Mouse (Mus musculus): ENCODE data around the gene Oas3. TPM values are rescaled to one million over a fixed set of nuclear protein-coding genes. Genes with fewer than 3 reads are reported as not detected.

Oas3 gene
- polyA plus RNA-seq, 1 experiment: not detected

DNA sequence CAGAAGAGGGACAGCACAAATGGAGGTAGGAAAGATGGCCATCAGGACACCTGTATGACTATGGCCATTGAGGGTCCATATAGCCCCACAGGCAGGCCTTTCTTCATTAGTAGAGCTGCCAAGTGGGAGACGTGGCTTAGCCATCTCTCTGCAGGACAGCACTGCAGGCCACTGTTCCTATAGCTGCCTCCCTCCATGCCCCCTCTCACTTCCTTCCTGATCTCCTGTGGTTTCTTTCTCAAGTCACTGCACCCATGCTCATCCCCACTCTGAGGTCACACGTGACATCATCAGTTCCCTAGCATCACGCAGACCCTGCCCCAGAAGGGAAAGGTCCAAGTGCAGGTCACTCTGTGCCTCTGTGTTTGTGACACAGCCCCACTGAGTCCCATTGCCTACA, 9.6 kb upstream of the Oas3 start:
- Histone ChIP-seq H3K79me3 (ENCODE audit: low read depth) (no peaks in the 10 kb centered on the region), H3K27me3 (ENCODE audit: control insufficient read depth, insufficient read depth, insufficient read length) (peaks cover 18% of the 10 kb centered on the region), H3K79me2 (ENCODE audit: control insufficient read depth, insufficient read depth) (no peaks in the 10 kb centered on the region), H3ac (ENCODE audit: control insufficient read depth, insufficient read length, low read depth) (no peak overlapping the region), H3K4me3 (ENCODE audit: insufficient read depth, poor library complexity, severe bottlenecking) (no peak overlapping the region), H3K36me3 (ENCODE audit: control insufficient read depth, insufficient read depth) (no peaks in the 10 kb centered on the region)
- TF ChIP-seq CTCF (IDR thresholded peaks at IDR 0.05; ENCODE audit: control insufficient read depth, insufficient read depth, insufficient read length) (no peak), FOSL1 (IDR thresholded peaks at IDR 0.05; ENCODE audit: insufficient read depth, low read length, poor library complexity, severe bottlenecking) (no peak), MAX (IDR thresholded peaks at IDR 0.05) (no peak), MYOG (IDR thresholded peaks at IDR 0.05; ENCODE audit: control insufficient read depth, extremely low read depth, insufficient read length) (no peak), USF1 (IDR thresholded peaks at IDR 0.05; ENCODE audit: low read depth) (no peak), CEBPB (IDR thresholded peaks at IDR 0.05; ENCODE audit: low read depth) (no peak), MYOD1 (IDR thresholded peaks at IDR 0.05; ENCODE audit: control insufficient read depth, insufficient read length, low read depth) (no peak)

- Histone ChIP-seq H3ac (ENCODE audit: control insufficient read depth, insufficient read length, low read depth) (no peak overlapping the region), H3K36me3 (ENCODE audit: control insufficient read depth, insufficient read depth) (no peaks in the 10 kb centered on the region), H3K79me2 (ENCODE audit: control insufficient read depth, insufficient read depth) (no peaks in the 10 kb centered on the region), H3K27me3 (ENCODE audit: control insufficient read depth, insufficient read depth, insufficient read length) (peaks cover 12% of the 10 kb centered on the region), H3K4me3 (ENCODE audit: insufficient read depth, poor library complexity, severe bottlenecking) (no peak overlapping the region), H3K79me3 (ENCODE audit: low read depth) (no peaks in the 10 kb centered on the region)
- TF ChIP-seq USF1 (IDR thresholded peaks at IDR 0.05; ENCODE audit: low read depth) (no peak), MAX (IDR thresholded peaks at IDR 0.05) (no peak), FOSL1 (IDR thresholded peaks at IDR 0.05; ENCODE audit: insufficient read depth, low read length, poor library complexity, severe bottlenecking) (no peak), CEBPB (IDR thresholded peaks at IDR 0.05; ENCODE audit: low read depth) (no peak), CTCF (IDR thresholded peaks at IDR 0.05; ENCODE audit: control insufficient read depth, insufficient read depth, insufficient read length) (no peak), MYOD1 (IDR thresholded peaks at IDR 0.05; ENCODE audit: control insufficient read depth, insufficient read length, low read depth) (no peak), MYOG (IDR thresholded peaks at IDR 0.05; ENCODE audit: control insufficient read depth, extremely low read depth, insufficient read length) (no peak)
Measured at GRCm38 (mm10) chr5:120782446-120782845, 5.0 kb upstream of the Oas3 start.

DNA sequence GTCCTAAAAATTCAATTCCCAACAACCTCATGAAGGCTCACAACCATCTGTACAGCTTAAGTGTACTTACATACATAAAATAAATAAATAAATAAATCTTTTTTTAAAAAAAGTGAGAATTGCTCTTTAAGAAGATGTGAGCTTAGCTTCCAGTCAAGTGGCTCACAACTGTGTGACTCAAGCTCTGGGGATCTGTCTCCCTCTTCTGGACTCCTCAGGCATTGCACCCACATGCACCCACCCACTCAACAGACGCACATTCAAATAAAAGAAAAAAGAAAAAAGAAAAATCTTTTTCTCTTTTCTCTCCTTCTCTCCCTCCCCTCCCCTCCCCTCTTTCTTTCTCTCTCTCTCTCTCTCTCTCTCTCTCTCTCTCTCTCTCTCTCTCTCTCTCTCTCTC, 4.2 kb upstream of the Oas3 start:
- Histone ChIP-seq H3K36me3 (ENCODE audit: control insufficient read depth, insufficient read depth) (no peaks in the 10 kb centered on the region), H3K4me3 (ENCODE audit: insufficient read depth, poor library complexity, severe bottlenecking) (no peak overlapping the region), H3ac (ENCODE audit: control insufficient read depth, insufficient read length, low read depth) (no peak overlapping the region), H3K79me3 (ENCODE audit: low read depth) (no peaks in the 10 kb centered on the region), H3K79me2 (ENCODE audit: control insufficient read depth, insufficient read depth) (no peaks in the 10 kb centered on the region), H3K27me3 (ENCODE audit: control insufficient read depth, insufficient read depth, insufficient read length) (peaks cover 6% of the 10 kb centered on the region)
- TF ChIP-seq MYOG (IDR thresholded peaks at IDR 0.05; ENCODE audit: control insufficient read depth, extremely low read depth, insufficient read length) (no peak), CTCF (IDR thresholded peaks at IDR 0.05; ENCODE audit: control insufficient read depth, insufficient read depth, insufficient read length) (no peak), CEBPB (IDR thresholded peaks at IDR 0.05; ENCODE audit: low read depth) (no peak), MYOD1 (IDR thresholded peaks at IDR 0.05; ENCODE audit: control insufficient read depth, insufficient read length, low read depth) (no peak), USF1 (IDR thresholded peaks at IDR 0.05; ENCODE audit: low read depth) (no peak), FOSL1 (IDR thresholded peaks at IDR 0.05; ENCODE audit: insufficient read depth, low read length, poor library complexity, severe bottlenecking) (no peak), MAX (IDR thresholded peaks at IDR 0.05) (no peak)

GRCm38 (mm10) chr5:120779922-120780321, 2.5 kb upstream of the Oas3 start:
- Histone ChIP-seq H3K36me3 (ENCODE audit: control insufficient read depth, insufficient read depth) (no peaks in the 10 kb centered on the region), H3K4me3 (ENCODE audit: insufficient read depth, poor library complexity, severe bottlenecking) (no peak overlapping the region), H3K79me3 (ENCODE audit: low read depth) (no peaks in the 10 kb centered on the region), H3K27me3 (ENCODE audit: control insufficient read depth, insufficient read depth, insufficient read length) (peaks cover 6% of the 10 kb centered on the region), H3K79me2 (ENCODE audit: control insufficient read depth, insufficient read depth) (no peaks in the 10 kb centered on the region), H3ac (ENCODE audit: control insufficient read depth, insufficient read length, low read depth) (no peak overlapping the region)
- TF ChIP-seq MYOD1 (IDR thresholded peaks at IDR 0.05; ENCODE audit: control insufficient read depth, insufficient read length, low read depth): no peak
- no peak for TF ChIP-seq FOSL1 (IDR thresholded peaks at IDR 0.05; ENCODE audit: insufficient read depth, low read length, poor library complexity, severe bottlenecking)
- no peak for TF ChIP-seq CTCF (IDR thresholded peaks at IDR 0.05; ENCODE audit: control insufficient read depth, insufficient read depth, insufficient read length)
- TF ChIP-seq CEBPB (IDR thresholded peaks at IDR 0.05; ENCODE audit: low read depth): no peak

GRCm38 (mm10) chr5:120778941-120779340, 1.5 kb upstream of the Oas3 start:
- no peaks in the 10 kb centered on the region for H3K36me3 ChIP-seq (ENCODE audit: control insufficient read depth, insufficient read depth)
- TF ChIP-seq CTCF (IDR thresholded peaks at IDR 0.05; ENCODE audit: control insufficient read depth, insufficient read depth, insufficient read length) (no peak), MYOD1 (IDR thresholded peaks at IDR 0.05; ENCODE audit: control insufficient read depth, insufficient read length, low read depth) (no peak), USF1 (IDR thresholded peaks at IDR 0.05; ENCODE audit: low read depth) (no peak)
- no peak overlapping the region for H3ac ChIP-seq (ENCODE audit: control insufficient read depth, insufficient read length, low read depth)
- H3K79me3 ChIP-seq (ENCODE audit: low read depth): no peaks in the 10 kb centered on the region
- no peaks in the 10 kb centered on the region for H3K79me2 ChIP-seq (ENCODE audit: control insufficient read depth, insufficient read depth)
- peaks cover 6% of the 10 kb centered on the region for H3K27me3 ChIP-seq (ENCODE audit: control insufficient read depth, insufficient read depth, insufficient read length)
- no peak overlapping the region for H3K4me3 ChIP-seq (ENCODE audit: insufficient read depth, poor library complexity, severe bottlenecking)

- H3ac ChIP-seq (ENCODE audit: control insufficient read depth, insufficient read length, low read depth): no peak overlapping the region
- no peaks in the 10 kb centered on the region for H3K79me3 ChIP-seq (ENCODE audit: low read depth)
- no peaks in the 10 kb centered on the region for H3K79me2 ChIP-seq (ENCODE audit: control insufficient read depth, insufficient read depth)
- H3K27me3 ChIP-seq (ENCODE audit: control insufficient read depth, insufficient read depth, insufficient read length): no peaks in the 10 kb centered on the region
- no peak overlapping the region for H3K4me3 ChIP-seq (ENCODE audit: insufficient read depth, poor library complexity, severe bottlenecking)
- no peaks in the 10 kb centered on the region for H3K36me3 ChIP-seq (ENCODE audit: control insufficient read depth, insufficient read depth)
- no peak for TF ChIP-seq CEBPB (IDR thresholded peaks at IDR 0.05; ENCODE audit: low read depth)
- no peak for TF ChIP-seq MAX (IDR thresholded peaks at IDR 0.05)
- no peak for TF ChIP-seq MYOD1 (IDR thresholded peaks at IDR 0.05; ENCODE audit: control insufficient read depth, insufficient read length, low read depth)
- TF ChIP-seq CTCF (IDR thresholded peaks at IDR 0.05; ENCODE audit: control insufficient read depth, insufficient read depth, insufficient read length): no peak
- no peak for TF ChIP-seq USF1 (IDR thresholded peaks at IDR 0.05; ENCODE audit: low read depth)
- no peak for TF ChIP-seq FOSL1 (IDR thresholded peaks at IDR 0.05; ENCODE audit: insufficient read depth, low read length, poor library complexity, severe bottlenecking)
- TF ChIP-seq MYOG (IDR thresholded peaks at IDR 0.05; ENCODE audit: control insufficient read depth, extremely low read depth, insufficient read length): no peak
Measured at GRCm38 (mm10) chr5:120776801-120777200, 660 bp downstream of the Oas3 start.

All from C2C12 (cell line).